Mouse (Mus musculus) limb, embryonic 12.5 days (tissue): Measurements from ENCODE around the gene Ifitm6. TPM values are rescaled to one million over a fixed set of nuclear protein-coding genes. Genes with fewer than 3 reads are reported as not detected.

Experiments used
- ATAC-seq: fragments of 200-750 bp; cut with Nextera tagmentation; 2 replicates; pipeline ENCODE4 v1.8.0; 2017; ENCODE audit warnings: low read depth, moderate TSS enrichment; ENCODE audit not compliant: insufficient number of reproducible peaks, insufficient read depth, low FRiP score, low TSS enrichment
- H3K27ac ChIP-seq: fragments of 300-500 bp; sonication (generic); 2 replicates; pipeline ENCODE4 v1.5.1; 2016; ENCODE audit warnings: mild to moderate bottlenecking, moderate library complexity
- H3K27me3 ChIP-seq: fragments of 300-500 bp; sonication (generic); 2 replicates; pipeline ENCODE4 v1.6.1; 2016; ENCODE audit warnings: mild to moderate bottlenecking, moderate library complexity
- H3K36me3 ChIP-seq: fragments of 300-500 bp; sonication (generic); 2 replicates; pipeline ENCODE4 v1.6.1; 2016; ENCODE audit warnings: mild to moderate bottlenecking, moderate library complexity
- H3K4me1 ChIP-seq: fragments of 300-500 bp; sonication (generic); replicated peaks from 2 replicates; pipeline ENCODE4 v1.6.1; 2016
- H3K4me2 ChIP-seq: fragments of 300-500 bp; sonication (generic); 2 replicates; pipeline ENCODE4 v1.6.1; 2016; ENCODE audit warnings: mild to moderate bottlenecking, moderate library complexity
- H3K4me3 ChIP-seq: fragments of 300-500 bp; sonication (generic); replicated peaks from 2 replicates; pipeline ENCODE4 v1.5.1; 2016; ENCODE audit warnings: mild to moderate bottlenecking
- H3K9ac ChIP-seq: fragments of 300-500 bp; sonication (generic); replicated peaks from 2 replicates; pipeline ENCODE4 v1.6.1; 2016; ENCODE audit warnings: mild to moderate bottlenecking, moderate library complexity
- H3K9me3 ChIP-seq: fragments of 300-500 bp; sonication (generic); 2 replicates; pipeline ENCODE4 v1.6.1; 2016; ENCODE audit warnings: mild to moderate bottlenecking, moderate library complexity
- WGBS: fragments of 180-500 bp; shearing (Covaris S2); methylation state at CpG from one replicate; pipeline ENCODE4 v1.1.7; 2016; 5-methylcytosine and 5-hydroxymethylcytosine counted together
- polyA plus RNA-seq: library from polyadenylated mRNA; unstranded; fragments of >200 nt; fragmentation: Nextera tagmentation; extraction: Ambion mirVana; gene quantifications from 2 replicates; pipeline ENCODE4 v1.2.1, GENCODE M21; 2016

Ifitm6 gene
- polyA plus RNA-seq, 1 experiment from 2014 or later, result not detected

GRCm38 (mm10) chr7:140967862-140968591 lies 49.7 kb downstream of the Ifitm6 start:
- Histone ChIP-seq H3K27ac (peak overlapping the region; percentile 85), H3K4me3 (peak overlapping the region; percentile 18), H3K4me1 (peaks cover 45% of the 10 kb centered on the region), H3K4me2 (peak overlapping the region; percentile 48), H3K9ac (no peak overlapping the region), H3K27me3 (no peaks in the 10 kb centered on the region; the same call in 1 of the 2 replicates), H3K9me3 (no peaks in the 10 kb centered on the region), H3K36me3 (no peaks in the 10 kb centered on the region)
- peak; percentile 73 for ATAC-seq
- WGBS, result 5% methylated on average over 14 of the region's 14 CpGs

DNA sequence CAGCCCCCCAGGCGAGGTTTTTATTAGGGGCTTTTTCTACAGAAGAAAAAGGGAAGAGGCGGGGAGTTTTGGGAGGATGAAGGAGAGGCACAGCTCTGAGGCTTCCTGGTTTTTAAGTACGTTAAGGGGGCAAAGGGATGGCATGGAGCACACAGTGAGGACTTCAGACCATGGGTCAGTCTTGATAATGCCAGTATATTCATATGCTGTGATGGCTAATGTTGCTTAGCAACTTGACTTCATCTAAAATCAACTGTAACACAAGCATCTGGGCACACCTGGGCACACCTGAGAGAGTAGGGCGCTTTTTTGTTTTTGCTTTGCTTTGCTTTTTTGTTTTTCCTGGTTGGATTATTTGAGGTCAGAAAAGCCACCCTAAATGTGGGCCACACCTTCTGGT lies 50.8 kb downstream of the Ifitm6 start, which contains the start of gene Ifitm1:
Ifitm1 (plus strand) TSS at position 301 of the 400 bp plus-strand sequence.
- no peak for ATAC-seq
- peaks cover 44% of the 10 kb centered on the region for H3K4me1 ChIP-seq
- H3K4me2 ChIP-seq, result peak within 1 kb of the TSS; percentile 48
- peak within 1 kb of the TSS; percentile 18 for H3K4me3 ChIP-seq
- no peaks in the 10 kb centered on the region; the same call in 1 of the 2 replicates for H3K27me3 ChIP-seq
- WGBS, result 80% methylated on average over 4 of the region's 4 CpGs
- H3K36me3 ChIP-seq, result no peaks in the 10 kb centered on the region
- no peak within 1 kb of the TSS for H3K9ac ChIP-seq
- peak within 1 kb of the TSS; percentile 85 for H3K27ac ChIP-seq
- no peaks in the 10 kb centered on the region for H3K9me3 ChIP-seq

Other genes starting within 250 kb of the Ifitm6 start
- 0.69 and 1.4 TPM in 2 replicates for gene Syce1, start 230.1 kb downstream of the Ifitm6 start, polyA plus RNA-seq
- 3.0 TPM in 2 replicates for gene Zfp941, start 195.7 kb downstream of the Ifitm6 start, polyA plus RNA-seq
- 0.33 and 1.3 TPM in 2 replicates for gene Urah, start 182.9 kb downstream of the Ifitm6 start, polyA plus RNA-seq
- gene Scgb1c1, start 172.4 kb downstream of the Ifitm6 start, polyA plus RNA-seq, result not detected in 2 replicates
- gene Odf3, start 170.1 kb downstream of the Ifitm6 start, polyA plus RNA-seq, result not detected in 2 replicates
- gene Gm45785, start 161.6 kb downstream of the Ifitm6 start, polyA plus RNA-seq, result 0.23 TPM in 1 of 2 replicates, not detected in the other
- gene Ric8a, start 161.0 kb downstream of the Ifitm6 start, polyA plus RNA-seq, result 53.0 and 60.3 TPM in 2 replicates
- 38.3 and 38.9 TPM in 2 replicates for gene Bet1l, start 160.3 kb downstream of the Ifitm6 start, polyA plus RNA-seq
- gene Psmd13, start 136.0 kb downstream of the Ifitm6 start, polyA plus RNA-seq, result 271 and 302 TPM in 2 replicates
- gene Sirt3, start 135.6 kb downstream of the Ifitm6 start, polyA plus RNA-seq, result 28.3 and 29.9 TPM in 2 replicates
- 1.9 and 2.7 TPM in 2 replicates for gene Cox8b, start 117.5 kb downstream of the Ifitm6 start, polyA plus RNA-seq
- not detected in 2 replicates for gene Nlrp6, start 97.0 kb downstream of the Ifitm6 start, polyA plus RNA-seq
- 18.9 and 21.5 TPM in 2 replicates for gene Pgghg, start 76.5 kb downstream of the Ifitm6 start, polyA plus RNA-seq
- 5.6 and 6.1 TPM in 2 replicates for gene Ifitm5, start 67.6 kb downstream of the Ifitm6 start, polyA plus RNA-seq
- not detected in 2 replicates for gene Gm45717, start 62.0 kb downstream of the Ifitm6 start, polyA plus RNA-seq
- gene Ifitm2, start 61.9 kb downstream of the Ifitm6 start, polyA plus RNA-seq, result 941 and 1,046 TPM in 2 replicates
- 77.8 and 78.8 TPM in 2 replicates for gene Ifitm1, start 50.7 kb downstream of the Ifitm6 start, polyA plus RNA-seq
- 56.5 and 68.6 TPM in 2 replicates for gene Ifitm3, start 7.2 kb downstream of the Ifitm6 start, polyA plus RNA-seq
- not detected in 2 replicates for gene Gm17387, start 11.2 kb upstream of the Ifitm6 start, polyA plus RNA-seq
- gene B4galnt4, start 43.2 kb upstream of the Ifitm6 start, polyA plus RNA-seq, result 37.3 and 40.1 TPM in 2 replicates
- 14.6 and 14.9 TPM in 2 replicates for gene Pkp3, start 60.3 kb upstream of the Ifitm6 start, polyA plus RNA-seq
- 2.2 and 2.5 TPM in 2 replicates for gene Sigirr, start 82.6 kb upstream of the Ifitm6 start, polyA plus RNA-seq
- gene Ano9, start 99.9 kb upstream of the Ifitm6 start, polyA plus RNA-seq, result 1.6 and 2.0 TPM in 2 replicates
- 76.0 and 76.7 TPM in 2 replicates for gene Ptdss2, start 104.5 kb upstream of the Ifitm6 start, polyA plus RNA-seq
- 88.5 and 91.5 TPM in 2 replicates for gene Rnh1, start 154.9 kb upstream of the Ifitm6 start, polyA plus RNA-seq
- gene Hras, start 176.1 kb upstream of the Ifitm6 start, polyA plus RNA-seq, result 95.3 and 98.1 TPM in 2 replicates
- gene Lrrc56, start 176.2 kb upstream of the Ifitm6 start, polyA plus RNA-seq, result 17.0 and 19.0 TPM in 2 replicates
- 4.2 and 5.2 TPM in 2 replicates for gene Lmntd2, start 196.2 kb upstream of the Ifitm6 start, polyA plus RNA-seq
- gene Rassf7, start 197.9 kb upstream of the Ifitm6 start, polyA plus RNA-seq, result 39.1 and 43.7 TPM in 2 replicates
- 95.8 and 102 TPM in 2 replicates for gene Phrf1, start 210.9 kb upstream of the Ifitm6 start, polyA plus RNA-seq
- 0.51 and 1.0 TPM in 2 replicates for gene Irf7, start 248.6 kb upstream of the Ifitm6 start, polyA plus RNA-seq